Mouse (Mus musculus) ovary, postnatal 14 days (tissue): ENCODE data around the gene Tlcd2.

ENCODE experiments used
- DNase-seq: peaks from one replicate; pipeline ENCODE4 v3.0.0; 2022; ENCODE audit warnings: low spot score

Gene Tlcd2

GRCm38 (mm10) chr11:75519834-75520633 is 58.5 kb downstream of the Tlcd2 start:
- no peak for DNase-seq
